Mouse (Mus musculus): Measurements from ENCODE around the gene Lag3.

DNA sequence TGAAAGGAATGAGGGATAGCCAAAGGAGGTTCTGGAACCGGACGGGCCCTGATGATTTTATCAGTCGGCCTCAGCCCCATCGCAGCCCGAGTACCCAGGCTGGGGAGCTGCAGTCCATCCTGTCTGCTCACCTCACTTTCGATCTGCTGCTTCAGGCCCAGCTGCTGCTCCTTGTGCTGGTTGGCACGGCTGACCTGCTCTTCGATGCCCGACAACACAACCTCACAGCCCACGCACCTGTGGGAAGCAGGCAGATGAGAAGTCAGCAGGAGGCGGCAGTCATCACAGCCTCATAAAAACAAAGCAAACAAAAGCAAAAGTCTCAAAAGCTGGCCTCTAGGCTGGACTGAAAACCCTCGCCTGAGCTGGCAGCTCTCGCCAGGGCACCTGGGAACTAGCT is 48.5 kb upstream of the Lag3 start:
- TF ChIP-seq CTCF (IDR thresholded peaks at IDR 0.05; ENCODE audit: insufficient read depth, low read length), result no peak
- no peak for TF ChIP-seq POLR2A (IDR thresholded peaks at IDR 0.05; ENCODE audit: borderline replicate concordance, extremely low read depth, low read depth, low read length)
